Mouse (Mus musculus) embryonic facial prominence, embryonic 10.5 days (tissue): ENCODE measurements around the gene Gm13420. TPM values are rescaled to one million over a fixed set of nuclear protein-coding genes. Genes with fewer than 3 reads are reported as not detected.

Experiments used
- DNase-seq: peaks from one replicate; pipeline ENCODE4 v3.0.0-alpha.2; 2017; ENCODE audit warnings: low spot score
- H3K27ac ChIP-seq: fragments of 300-500 bp; sonication (generic); replicated peaks from 2 replicates; pipeline ENCODE4 v1.5.1; 2016; ENCODE audit warnings: mild to moderate bottlenecking
- H3K27me3 ChIP-seq: fragments of 300-500 bp; sonication (generic); replicated peaks from 2 replicates; pipeline ENCODE4 v1.6.1; 2016; ENCODE audit warnings: low read depth, mild to moderate bottlenecking; ENCODE audit not compliant: poor library complexity, severe bottlenecking
- H3K36me3 ChIP-seq: fragments of 300-500 bp; sonication (generic); replicated peaks from 2 replicates; pipeline ENCODE4 v1.6.1; 2016; ENCODE audit warnings: mild to moderate bottlenecking, moderate library complexity
- H3K4me1 ChIP-seq: fragments of 300-500 bp; sonication (generic); 2 replicates; pipeline ENCODE4 v1.6.1; 2016
- H3K4me3 ChIP-seq: fragments of 300-500 bp; sonication (generic); 2 replicates; pipeline ENCODE4 v1.5.1; 2016; ENCODE audit warnings: mild to moderate bottlenecking, moderate library complexity
- H3K9me3 ChIP-seq: fragments of 300-500 bp; sonication (generic); 2 replicates; pipeline ENCODE4 v1.6.1; 2016; ENCODE audit warnings: mild to moderate bottlenecking
- WGBS: fragments of 180-500 bp; shearing (Covaris S2); methylation state at CpG from one replicate; pipeline ENCODE4 v1.1.7; 2016; 5-methylcytosine and 5-hydroxymethylcytosine counted together
- polyA plus RNA-seq: library from polyadenylated mRNA; unstranded; fragments of >200 nt; fragmentation: Nextera tagmentation; extraction: Ambion mirVana; gene quantifications from 2 replicates; pipeline ENCODE4 v1.2.1, GENCODE M21; 2016

Gm13420 gene
- polyA plus RNA-seq, 1 experiment from 2014 or later = not detected

DNA sequence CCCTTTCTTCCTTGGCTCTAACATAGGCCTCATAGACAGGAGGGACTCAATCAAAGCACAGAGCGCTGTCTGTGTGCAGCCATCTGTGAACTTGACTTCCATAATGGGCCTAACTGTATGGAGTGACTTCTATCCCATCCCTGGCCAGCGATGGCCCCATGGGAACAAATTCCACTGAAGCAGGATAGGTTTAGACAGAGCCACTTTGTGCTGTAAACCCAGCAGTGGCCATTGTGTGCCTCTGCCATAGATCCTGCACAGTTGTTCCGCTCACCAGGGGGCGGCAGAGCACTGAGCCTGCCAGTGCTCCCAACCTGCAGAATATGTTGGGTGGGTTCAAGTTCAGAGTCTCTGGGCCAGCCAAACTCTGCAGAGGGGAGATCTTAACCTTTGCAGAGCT lies 43.8 kb downstream of the Gm13420 start:
- Histone ChIP-seq H3K4me1 (no peaks in the 10 kb centered on the region), H3K27me3 (no peaks in the 10 kb centered on the region), H3K9me3 (no peaks in the 10 kb centered on the region), H3K4me3 (no peak overlapping the region), H3K27ac (no peak overlapping the region), H3K36me3 (peaks cover 92% of the 10 kb centered on the region)
- DNase-seq = peak; percentile 36
- WGBS = 81% methylated on average over 4 of the region's 4 CpGs

GRCm38 (mm10) chr2:29706726-29707620 lies 44.5 kb downstream of the Gm13420 start:
- H3K27me3 ChIP-seq = no peaks in the 10 kb centered on the region
- H3K4me3 ChIP-seq = no peak overlapping the region
- WGBS = 95% methylated on average over 18 of the region's 18 CpGs
- no peak overlapping the region for H3K27ac ChIP-seq
- H3K36me3 ChIP-seq = peaks cover 92% of the 10 kb centered on the region
- no peak for DNase-seq
- no peaks in the 10 kb centered on the region for H3K9me3 ChIP-seq
- H3K4me1 ChIP-seq = no peaks in the 10 kb centered on the region

- peaks cover 95% of the 10 kb centered on the region for H3K36me3 ChIP-seq
Observed at GRCm38 (mm10) chr2:29705493-29705892, 46.0 kb downstream of the Gm13420 start.

GRCm38 (mm10) chr2:29703104-29704081 lies 48.1 kb downstream of the Gm13420 start:
- no peak for DNase-seq
- H3K36me3 ChIP-seq = peaks cover 100% of the 10 kb centered on the region
- WGBS = 94% methylated on average over 9 of the region's 9 CpGs

More at GRCm38 (mm10) chr2:29705493-29705892, 46.0 kb downstream of the Gm13420 start:
- Histone ChIP-seq H3K9me3 (no peaks in the 10 kb centered on the region), H3K27ac (no peak overlapping the region), H3K27me3 (no peaks in the 10 kb centered on the region), H3K4me3 (no peak overlapping the region), H3K4me1 (no peaks in the 10 kb centered on the region)
- 82% methylated on average over 3 of the region's 3 CpGs for WGBS
- no peak for DNase-seq

GRCm38 (mm10) chr2:29702189-29702588 lies 49.3 kb downstream of the Gm13420 start:
- no peaks in the 10 kb centered on the region for H3K9me3 ChIP-seq
- peaks cover 98% of the 10 kb centered on the region for H3K36me3 ChIP-seq
- no peak overlapping the region for H3K27ac ChIP-seq
- WGBS = 97% methylated on average over 8 of the region's 8 CpGs
- no peak overlapping the region for H3K4me3 ChIP-seq
- no peaks in the 10 kb centered on the region for H3K27me3 ChIP-seq
- H3K4me1 ChIP-seq = no peaks in the 10 kb centered on the region
- DNase-seq = no peak

More at GRCm38 (mm10) chr2:29703104-29704081, 48.1 kb downstream of the Gm13420 start:
- Histone ChIP-seq H3K4me1 (no peaks in the 10 kb centered on the region), H3K27ac (no peak overlapping the region), H3K27me3 (no peaks in the 10 kb centered on the region), H3K4me3 (no peak overlapping the region), H3K9me3 (no peaks in the 10 kb centered on the region)

DNA sequence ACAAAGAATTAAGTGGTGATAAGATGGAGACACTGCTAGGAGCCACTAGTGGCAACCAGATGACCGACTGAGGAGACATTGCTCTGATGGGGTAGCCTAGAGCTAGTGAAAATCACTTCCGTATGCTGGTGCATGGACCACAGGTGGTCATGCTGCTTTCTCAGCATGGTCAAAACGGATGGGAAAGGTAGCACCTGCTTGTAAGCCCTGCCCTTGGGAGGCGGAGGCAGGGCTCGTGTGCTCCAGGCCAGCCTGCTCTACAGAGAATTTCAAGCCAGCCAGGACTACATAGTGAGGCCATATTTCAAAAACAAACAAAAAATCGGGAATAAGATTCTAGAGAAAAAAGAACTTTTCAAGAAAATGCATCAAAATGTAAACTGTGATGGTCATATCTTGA lies 50.1 kb downstream of the Gm13420 start:
- Histone ChIP-seq H3K4me3 (no peak overlapping the region), H3K27me3 (no peaks in the 10 kb centered on the region), H3K36me3 (peaks cover 98% of the 10 kb centered on the region), H3K4me1 (no peaks in the 10 kb centered on the region), H3K27ac (no peak overlapping the region), H3K9me3 (no peaks in the 10 kb centered on the region)
- WGBS = 84% methylated on average over 6 of the region's 6 CpGs
- DNase-seq = no peak

DNA sequence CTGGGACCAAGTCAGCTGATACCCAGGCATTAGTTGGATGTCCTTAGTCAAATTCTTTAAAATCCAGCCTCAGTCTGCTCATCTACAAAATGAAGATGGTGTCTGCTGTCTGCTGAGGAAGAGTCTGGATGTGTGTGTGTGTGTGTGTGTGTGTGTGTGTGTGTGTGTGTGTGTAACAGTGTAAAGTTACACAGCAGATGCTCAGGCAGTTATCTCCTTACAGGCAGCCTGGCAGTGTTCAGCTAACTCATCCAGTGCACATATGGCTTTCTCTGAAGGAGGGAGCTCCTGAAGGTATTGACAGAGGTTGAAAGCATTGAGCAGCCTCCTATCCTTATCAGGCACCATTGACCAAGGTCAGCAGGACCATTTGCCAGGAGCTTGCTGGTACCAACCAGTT lies 50.6 kb downstream of the Gm13420 start:
- no peak overlapping the region for H3K27ac ChIP-seq
- no peaks in the 10 kb centered on the region for H3K9me3 ChIP-seq
- H3K36me3 ChIP-seq = peaks cover 98% of the 10 kb centered on the region
- DNase-seq = no peak
- no peaks in the 10 kb centered on the region for H3K27me3 ChIP-seq
- no peak overlapping the region for H3K4me3 ChIP-seq
- no peaks in the 10 kb centered on the region for H3K4me1 ChIP-seq

- DNase-seq = no peak
- Histone ChIP-seq H3K4me1 (no peaks in the 10 kb centered on the region), H3K36me3 (peaks cover 98% of the 10 kb centered on the region), H3K4me3 (no peak overlapping the region), H3K27ac (no peak overlapping the region), H3K27me3 (no peaks in the 10 kb centered on the region), H3K9me3 (no peaks in the 10 kb centered on the region)
- 91% methylated on average over 6 of the region's 6 CpGs for WGBS
Observed at GRCm38 (mm10) chr2:29698421-29699290, 52.8 kb downstream of the Gm13420 start.

GRCm38 (mm10) chr2:29696207-29696800 lies 55.2 kb downstream of the Gm13420 start:
- Histone ChIP-seq H3K27me3 (no peaks in the 10 kb centered on the region), H3K4me3 (no peak overlapping the region), H3K4me1 (no peaks in the 10 kb centered on the region), H3K27ac (no peak overlapping the region), H3K36me3 (peaks cover 98% of the 10 kb centered on the region), H3K9me3 (no peaks in the 10 kb centered on the region)
- WGBS = 81% methylated on average over 7 of the region's 7 CpGs
- no peak for DNase-seq
